Mouse (Mus musculus): ENCODE measurements around the gene Plekha4. TPM values are rescaled to one million over a fixed set of nuclear protein-coding genes. Genes with fewer than 3 reads are reported as not detected.

The Plekha4 gene
- total and polyA plus RNA-seq, 3 experiments: 0.12 to 0.65 TPM; not detected in 1

DNA sequence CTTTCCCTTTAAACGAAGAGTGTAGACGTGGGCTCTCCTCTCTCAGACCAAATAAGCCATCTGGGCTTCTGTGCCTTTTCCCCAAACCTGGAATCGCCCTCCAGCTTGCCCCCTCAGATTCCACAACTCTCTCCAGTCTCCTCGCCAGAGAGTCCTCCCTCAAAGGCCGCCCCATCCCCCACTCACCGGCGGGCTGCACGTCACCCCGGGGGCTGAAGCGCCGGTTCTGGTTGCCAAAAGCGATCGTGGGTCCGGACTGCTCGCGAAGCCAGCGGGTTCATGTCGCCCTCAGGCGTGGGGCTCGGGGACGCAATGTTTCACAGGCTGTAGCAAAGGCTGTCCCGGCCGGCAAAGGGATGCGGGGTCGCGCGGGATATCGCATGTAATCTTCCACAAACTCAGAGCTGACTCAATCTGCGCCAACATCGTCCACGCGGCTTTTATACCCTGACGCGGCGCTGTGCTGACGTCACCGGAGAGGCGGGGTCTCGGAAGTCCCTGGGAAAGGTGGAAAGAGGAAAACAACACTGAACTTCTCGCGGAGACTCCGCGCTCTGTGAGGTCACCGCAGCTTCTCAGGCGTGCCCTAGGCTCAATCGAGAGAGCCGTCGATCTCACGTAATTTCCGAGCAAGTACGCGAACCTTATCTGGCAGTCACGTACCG lies at the start of gene Plekha4, which contains the start of gene Ppp1r15a (continued):
- no peak for TF ChIP-seq UBTF (IDR thresholded peaks at IDR 0.05; ENCODE audit: borderline replicate concordance, insufficient read depth, low read depth, low read length)
- peak; percentile 98 for TF ChIP-seq ZMIZ1 (IDR thresholded peaks at IDR 0.05; ENCODE audit: low read depth, low read length)
- peak; percentile 75 for TF ChIP-seq MXI1 (IDR thresholded peaks at IDR 0.05; ENCODE audit: low read depth, low read length)
- TF ChIP-seq E2F4 (IDR thresholded peaks at IDR 0.05; ENCODE audit: borderline replicate concordance, low read depth, low read length): no peak

DNA sequence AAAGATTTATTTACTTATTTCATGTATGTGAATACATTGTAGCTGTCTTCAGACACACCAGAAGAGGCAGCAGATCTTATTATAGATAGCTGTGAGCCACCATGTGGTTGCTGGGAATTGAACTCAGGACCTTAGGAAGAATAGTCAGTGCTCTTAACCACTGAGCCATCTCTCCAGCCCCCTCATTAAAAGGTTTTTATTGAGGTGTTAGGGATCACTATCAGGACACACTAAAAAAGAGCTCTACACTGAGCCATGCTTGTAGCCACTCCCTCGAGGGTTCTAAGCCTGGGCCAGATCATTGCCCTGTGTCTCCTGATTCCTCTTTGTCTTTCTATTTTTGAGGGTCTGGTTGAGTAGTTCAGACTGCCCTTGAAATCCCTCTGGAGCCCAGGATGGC lies 49.7 kb upstream of the Plekha4 start:
- peaks cover 3% of the 10 kb centered on the region; the same call in 1 of the 2 replicates for H3K79me2 ChIP-seq (ENCODE audit: control insufficient read depth, insufficient read depth, low read length, poor library complexity)
- no peak for DNase-seq (ENCODE audit: low read depth, low spot score)
- TF ChIP-seq MAX (IDR thresholded peaks at IDR 0.05; ENCODE audit: low read length) (no peak), USF1 (IDR thresholded peaks at IDR 0.05; ENCODE audit: low read depth, low read length) (no peak), TBP (IDR thresholded peaks at IDR 0.05; ENCODE audit: low read depth, low read length) (peak; percentile 95), UBTF (IDR thresholded peaks at IDR 0.05; ENCODE audit: borderline replicate concordance, insufficient read depth, low read depth, low read length) (no peak), GATA1 (IDR thresholded peaks at IDR 0.05; ENCODE audit: low read depth, low read length) (no peak), NELFE (IDR thresholded peaks at IDR 0.05; ENCODE audit: low read depth, low read length) (no peak)

DNA sequence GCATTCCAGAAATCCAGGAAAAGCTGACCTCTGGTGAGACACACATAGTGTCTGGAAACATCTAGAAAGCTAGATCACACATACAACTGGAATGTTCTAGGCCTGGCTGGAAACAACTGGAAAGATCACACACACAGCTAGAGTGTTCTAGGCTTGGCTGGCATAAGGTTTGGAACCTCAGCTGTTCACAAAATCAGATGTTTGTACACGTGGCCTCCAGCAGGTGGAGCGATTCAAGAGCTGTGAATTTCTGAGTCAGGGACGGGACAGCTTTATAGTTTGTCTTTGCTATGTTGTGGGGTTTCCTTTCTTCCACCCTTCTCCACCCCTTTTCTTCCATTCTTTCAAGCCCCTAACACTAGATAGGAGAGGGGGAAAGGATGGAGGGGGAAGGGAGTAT lies 49.1 kb upstream of the Plekha4 start:
- Histone ChIP-seq H3K9me3 (replicated peaks; ENCODE audit: insufficient read depth, low read length) (no peaks in the 10 kb centered on the region), H3K27ac (ENCODE audit: control insufficient read depth, low read depth, low read length) (no peak overlapping the region), H3K4me3 (ENCODE audit: control insufficient read depth in 1 of 2, insufficient read depth in 1 of 2, low read depth in 2 of 2, low read length in 2 of 2) (peak overlapping the region in 1 of 2 experiments; percentile 14; a peak in 2 of 4 replicates), H3K4me1 (ENCODE audit: control insufficient read depth in 1 of 2, insufficient read depth in 2 of 2, low read length in 2 of 2) (peaks cover 5 to 18% of the 10 kb centered on the region in 2 experiments; a peak in 3 of 4 replicates), H3K79me2 (ENCODE audit: control insufficient read depth, insufficient read depth, low read length, poor library complexity) (peaks cover 3% of the 10 kb centered on the region; the same call in 1 of the 2 replicates), H3K27me3 (ENCODE audit: control insufficient read depth in 1 of 2, insufficient read depth in 2 of 2, low read length in 2 of 2) (no peaks in the 10 kb centered on the region), H3K9ac (ENCODE audit: control insufficient read depth, low read depth, low read length, poor library complexity, severe bottlenecking) (peak overlapping the region; percentile 32; the same call in 1 of the 2 replicates), H3K36me3 (ENCODE audit: control insufficient read depth in 1 of 2, insufficient read depth in 2 of 2, low read length in 2 of 2) (peaks cover 0 to 14% of the 10 kb centered on the region in 2 experiments; a peak in 2 of 4 replicates)
- DNase-seq (ENCODE audit: low read depth, low spot score): peak; percentile 84
- peak; percentile 71 for TF ChIP-seq SIN3A (IDR thresholded peaks at IDR 0.05; ENCODE audit: low read length)
- no peak for TF ChIP-seq EP300 (IDR thresholded peaks at IDR 0.05; ENCODE audit: low read depth in 1 of 2, low read length in 2 of 2)
- TF ChIP-seq USF2 (IDR thresholded peaks at IDR 0.05; ENCODE audit: borderline replicate concordance in 1 of 2, insufficient read depth in 1 of 2, low read depth in 1 of 2, low read length in 2 of 2): no peak
- TF ChIP-seq CHD2 (IDR thresholded peaks at IDR 0.05; ENCODE audit: low read length): no peak
- TF ChIP-seq ETS1 (IDR thresholded peaks at IDR 0.05; ENCODE audit: low read depth, low read length): peak; percentile 80
- peak; percentile 58 for TF ChIP-seq RAD21 (IDR thresholded peaks at IDR 0.05; ENCODE audit: low read depth, low read length)
- no peak for TF ChIP-seq MXI1 (IDR thresholded peaks at IDR 0.05; ENCODE audit: low read depth, low read length)
- TF ChIP-seq POLR2A (IDR thresholded peaks at IDR 0.05; ENCODE audit: control insufficient read depth in 1 of 2, insufficient read depth in 1 of 2, low read depth in 1 of 2, low read length in 2 of 2, poor library complexity in 1 of 2): no peak
- TF ChIP-seq TCF12 (IDR thresholded peaks at IDR 0.05; ENCODE audit: low read depth, low read length): no peak
- no peak for TF ChIP-seq NELFE (IDR thresholded peaks at IDR 0.05; ENCODE audit: low read depth, low read length)
- TF ChIP-seq HCFC1 (IDR thresholded peaks at IDR 0.05; ENCODE audit: low read depth, low read length): 0 out of 2 replicates have a peak, but pooled peaks have one; percentile 44
- no peak for TF ChIP-seq ZNF384 (IDR thresholded peaks at IDR 0.05; ENCODE audit: low read depth, low read length)
- no peak for TF ChIP-seq E2F4 (IDR thresholded peaks at IDR 0.05; ENCODE audit: borderline replicate concordance, low read depth, low read length)
- TF ChIP-seq KAT2A (conservative IDR thresholded peaks at IDR 0.05; ENCODE audit: low read depth, low read length): no peak
- TF ChIP-seq MAZ (IDR thresholded peaks at IDR 0.05; ENCODE audit: low read depth, low read length): no peak
- no peak for TF ChIP-seq RCOR1 (IDR thresholded peaks at IDR 0.05; ENCODE audit: low read depth, low read length)
- TF ChIP-seq TAL1 (IDR thresholded peaks at IDR 0.05; ENCODE audit: low read length): no peak
- no peak for TF ChIP-seq MAFK (IDR thresholded peaks at IDR 0.05; ENCODE audit: borderline replicate concordance, low read depth, low read length)
- peak; percentile 80 for TF ChIP-seq USF1 (IDR thresholded peaks at IDR 0.05; ENCODE audit: low read depth, low read length)
- peak; percentile 91 for TF ChIP-seq MAX (IDR thresholded peaks at IDR 0.05; ENCODE audit: low read length)
- TF ChIP-seq UBTF (IDR thresholded peaks at IDR 0.05; ENCODE audit: borderline replicate concordance, insufficient read depth, low read depth, low read length): no peak
- peak; percentile 65 to 85 (median 74) for TF ChIP-seq CTCF (IDR thresholded peaks at IDR 0.05 in 2 of 3, conservative IDR thresholded peaks at IDR 0.05 in 1 of 3; ENCODE audit: control insufficient read depth in 1 of 3, insufficient read depth in 1 of 3, low read depth in 2 of 3, low read length in 3 of 3, poor library complexity in 1 of 3, severe bottlenecking in 1 of 3)
- no peak for TF ChIP-seq NRF1 (IDR thresholded peaks at IDR 0.05; ENCODE audit: insufficient read depth, low read depth, low read length, poor library complexity, severe bottlenecking)
- TF ChIP-seq SMC3 (IDR thresholded peaks at IDR 0.05; ENCODE audit: low read depth, low read length): peak; percentile 88

More for the DNA sequence above, 49.7 kb upstream of the Plekha4 start:
- Histone ChIP-seq H3K36me3 (ENCODE audit: control insufficient read depth in 1 of 2, insufficient read depth in 2 of 2, low read length in 2 of 2) (peaks cover 0 to 9% of the 10 kb centered on the region in 2 experiments; a peak in 2 of 4 replicates), H3K9ac (ENCODE audit: control insufficient read depth, low read depth, low read length, poor library complexity, severe bottlenecking) (no peak overlapping the region), H3K9me3 (replicated peaks; ENCODE audit: insufficient read depth, low read length) (no peaks in the 10 kb centered on the region), H3K4me3 (ENCODE audit: control insufficient read depth in 1 of 2, insufficient read depth in 1 of 2, low read depth in 2 of 2, low read length in 2 of 2) (no peak overlapping the region), H3K27me3 (ENCODE audit: control insufficient read depth in 1 of 2, insufficient read depth in 2 of 2, low read length in 2 of 2) (no peaks in the 10 kb centered on the region), H3K4me1 (ENCODE audit: control insufficient read depth in 1 of 2, insufficient read depth in 2 of 2, low read length in 2 of 2) (peaks cover 5 to 18% of the 10 kb centered on the region in 2 experiments; a peak in 3 of 4 replicates), H3K27ac (ENCODE audit: control insufficient read depth, low read depth, low read length) (no peak overlapping the region)

All from MEL (cell line).